Mouse (Mus musculus) urinary bladder, postnatal 10 days (tissue): Measurements from ENCODE around the gene Ablim1.
"Not testable (repeated sequence)": the region's sequence is repeated elsewhere in the genome, so short reads cannot be mapped to it uniquely, and the experiment has no call there.

Source experiments
- DNase-seq: peaks from one replicate; pipeline ENCODE4 v3.0.0; 2022; ENCODE audit warnings: low spot score

The Ablim1 gene

GRCm38 (mm10) chr19:57151504-57151903 lies 163.2 kb downstream of the Ablim1 start:
- DNase-seq = no peak

- DNase-seq = no peak
These were observed 164.4 kb downstream of the Ablim1 start for GRCm38 (mm10) chr19:57150275-57150674.

- DNase-seq = no peak
These were observed 167.0 kb downstream of the Ablim1 start for GRCm38 (mm10) chr19:57147746-57148145.

GRCm38 (mm10) chr19:57146936-57147335 lies 167.8 kb downstream of the Ablim1 start:
- no peak for DNase-seq

GRCm38 (mm10) chr19:57143646-57144045 lies 171.1 kb downstream of the Ablim1 start:
- no peak for DNase-seq

- no peak for DNase-seq
These were observed 172.8 kb downstream of the Ablim1 start for GRCm38 (mm10) chr19:57141756-57142461.

GRCm38 (mm10) chr19:57140874-57141273 lies 173.8 kb downstream of the Ablim1 start:
- DNase-seq = no peak

GRCm38 (mm10) chr19:57140071-57140470 lies 174.6 kb downstream of the Ablim1 start:
- DNase-seq = no peak

GRCm38 (mm10) chr19:57138909-57139617 lies 175.7 kb downstream of the Ablim1 start:
- no peak for DNase-seq

GRCm38 (mm10) chr19:57138469-57138868 lies 176.2 kb downstream of the Ablim1 start:
- no peak for DNase-seq

- DNase-seq = no peak
These were observed 176.7 kb downstream of the Ablim1 start for GRCm38 (mm10) chr19:57138045-57138444.

GRCm38 (mm10) chr19:57136228-57136627 lies 178.5 kb downstream of the Ablim1 start:
- DNase-seq = no peak

- not testable (repeated sequence) for DNase-seq
These were observed 179.1 kb downstream of the Ablim1 start for GRCm38 (mm10) chr19:57135654-57136053.

GRCm38 (mm10) chr19:57134654-57135348 lies 179.9 kb downstream of the Ablim1 start:
- no peak for DNase-seq

- DNase-seq = no peak
These were observed 181.7 kb downstream of the Ablim1 start for GRCm38 (mm10) chr19:57132916-57133520.

- DNase-seq = no peak
These were observed 182.4 kb downstream of the Ablim1 start for GRCm38 (mm10) chr19:57132281-57132680.

- DNase-seq = no peak
These were observed 183.4 kb downstream of the Ablim1 start for GRCm38 (mm10) chr19:57131366-57131765.

GRCm38 (mm10) chr19:57130591-57130990 lies 184.1 kb downstream of the Ablim1 start:
- no peak for DNase-seq

- no peak for DNase-seq
These were observed 185.0 kb downstream of the Ablim1 start for GRCm38 (mm10) chr19:57129729-57130128.

- no peak for DNase-seq
These were observed 186.7 kb downstream of the Ablim1 start for GRCm38 (mm10) chr19:57128037-57128436.

- no peak for DNase-seq
These were observed 187.2 kb downstream of the Ablim1 start for GRCm38 (mm10) chr19:57127523-57127922.

GRCm38 (mm10) chr19:57126950-57127349 lies 187.8 kb downstream of the Ablim1 start:
- DNase-seq = no peak
